Mouse (Mus musculus) heart, adult 2 months (tissue): ENCODE results near the gene Lman1l.

Experiments used
- CTCF ChIP-seq: fragments of 200-600 bp; IDR thresholded peaks from 2 replicates; pipeline ENCODE4 v1.8.1; 2022; ENCODE audit warnings: antibody characterized with exemption, mild to moderate bottlenecking, moderate library complexity
- POLR2A ChIP-seq: fragments of 200-500 bp; IDR thresholded peaks from 2 replicates; pipeline ENCODE4 v1.6.1; 2011; ENCODE audit warnings: mild to moderate bottlenecking, low read depth, low read length, control low read depth; ENCODE audit not compliant: insufficient read depth

- TF ChIP-seq POLR2A (no peak), CTCF (peak; percentile 29)
Measured at GRCm38 (mm10) chr9:57633481-57634024, 13.0 kb upstream of the Lman1l start.
